Mouse (Mus musculus) adrenal gland, postnatal 36 days (tissue): ENCODE measurements at regions not wholly inside any gene's neighbourhood (a gene's known extent, or its start where the extent isn't known, plus 50 kb on each side); places are given as distances from the start of the nearest gene placed in this dataset.

Experiments
- DNase-seq, 2 experiments: peaks; one replicate each; pipeline ENCODE4 v3.0.0; 2021; ENCODE audit warnings: mixed read lengths in 1 of 2

DNA sequence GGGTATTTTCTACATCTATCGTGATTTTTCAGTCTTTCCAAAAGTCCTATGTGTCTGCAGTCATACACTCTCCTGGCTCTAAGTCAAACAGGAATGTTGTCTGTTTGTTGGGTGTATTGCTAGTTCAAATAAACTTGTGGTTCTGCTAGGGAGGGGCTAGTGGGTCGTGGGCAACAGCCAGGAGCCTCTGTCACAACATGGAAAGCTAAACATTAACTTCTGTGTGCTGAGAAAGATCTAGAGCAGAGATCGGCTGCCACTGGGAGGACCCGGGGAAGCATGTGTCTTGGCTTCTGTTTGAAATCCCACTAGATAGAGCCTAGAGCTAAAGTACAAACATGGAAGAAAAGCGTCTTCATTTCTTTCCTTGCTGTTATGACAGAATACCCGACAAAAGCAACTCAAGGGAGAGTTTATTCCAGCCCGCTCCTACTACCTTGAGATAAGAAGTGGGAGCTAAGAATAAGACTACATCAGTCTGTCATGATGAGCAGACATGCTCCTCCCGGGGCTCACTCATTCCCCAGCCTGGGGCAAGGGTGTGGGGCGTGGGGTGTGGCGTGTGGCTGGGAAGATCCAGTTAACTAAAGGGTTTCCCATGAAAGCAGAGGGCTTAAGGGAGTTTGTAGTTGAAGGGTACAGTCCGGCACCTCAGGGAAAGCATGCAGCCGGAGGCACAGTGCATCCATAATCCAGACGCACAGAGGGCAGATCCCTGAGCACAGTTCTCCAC lies 190.7 kb downstream of the Rybp start:
- no peak for DNase-seq

DNA sequence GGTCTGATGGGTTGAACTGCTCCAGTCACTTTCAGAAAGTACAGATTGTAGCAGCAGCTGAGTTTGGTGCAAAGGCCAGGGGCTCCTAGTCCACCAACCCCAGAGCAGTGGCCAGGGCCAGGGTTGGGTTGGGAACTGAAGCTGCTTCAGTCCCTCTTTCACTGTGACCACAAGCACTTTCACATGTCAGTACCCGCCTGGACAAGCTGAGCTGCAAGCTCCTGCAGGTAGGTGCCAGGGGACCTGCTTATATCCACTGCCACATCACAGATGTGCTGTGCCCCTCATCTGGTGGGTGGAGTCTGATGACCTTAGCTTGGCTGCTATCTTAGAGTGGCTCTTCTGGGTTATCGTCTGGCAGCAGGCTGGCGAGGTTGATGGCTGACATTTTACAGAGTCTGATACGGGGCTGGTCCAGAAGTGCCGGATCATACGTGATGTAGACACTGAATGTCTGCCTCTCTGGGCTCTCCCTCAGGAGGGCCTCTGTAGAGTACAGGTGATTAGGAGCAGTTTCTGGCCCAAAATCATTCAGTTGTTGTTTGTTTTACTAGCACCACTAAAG lies 192.6 kb downstream of the Rybp start:
- DNase-seq, result no peak

DNA sequence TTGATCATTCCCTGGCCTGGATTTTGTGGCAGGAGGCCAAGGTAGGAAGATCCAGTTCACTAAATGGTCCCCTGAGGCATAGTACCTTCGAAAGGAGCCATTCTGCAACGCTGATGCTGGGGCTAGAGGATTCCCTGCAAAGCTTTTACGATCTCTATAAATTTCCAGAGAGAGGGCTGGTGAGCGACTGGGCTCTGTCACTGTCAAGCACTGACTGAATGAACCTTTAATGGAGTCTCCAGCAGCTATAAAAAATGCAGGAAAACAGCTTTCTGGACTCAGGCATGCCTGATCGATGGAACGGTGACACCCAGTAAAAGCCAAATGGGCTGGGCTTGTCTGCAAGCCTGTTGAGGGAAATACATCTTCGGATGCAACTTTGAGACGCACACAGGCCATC lies 194.4 kb downstream of the Rybp start:
- DNase-seq, result no peak

DNA sequence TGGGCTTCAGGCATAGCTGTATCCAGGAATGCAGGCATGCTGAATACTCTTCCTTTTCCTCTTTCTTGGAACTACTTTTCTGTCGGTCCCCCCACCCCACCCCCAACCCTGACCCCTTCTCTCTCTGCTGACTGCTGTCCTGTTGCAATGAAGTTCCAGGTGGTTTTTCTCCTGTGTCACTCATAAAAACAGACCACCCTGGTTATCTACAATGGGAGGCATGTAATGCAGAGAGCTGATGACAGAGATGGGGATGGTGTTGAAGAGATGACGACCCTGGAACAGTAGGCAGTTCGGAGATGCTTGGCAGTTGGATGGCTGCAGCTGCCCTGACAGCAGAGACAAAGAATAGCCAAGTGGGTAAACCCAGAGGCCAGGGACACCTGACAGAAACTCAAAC lies 195.5 kb downstream of the Rybp start:
- DNase-seq, result no peak

DNA sequence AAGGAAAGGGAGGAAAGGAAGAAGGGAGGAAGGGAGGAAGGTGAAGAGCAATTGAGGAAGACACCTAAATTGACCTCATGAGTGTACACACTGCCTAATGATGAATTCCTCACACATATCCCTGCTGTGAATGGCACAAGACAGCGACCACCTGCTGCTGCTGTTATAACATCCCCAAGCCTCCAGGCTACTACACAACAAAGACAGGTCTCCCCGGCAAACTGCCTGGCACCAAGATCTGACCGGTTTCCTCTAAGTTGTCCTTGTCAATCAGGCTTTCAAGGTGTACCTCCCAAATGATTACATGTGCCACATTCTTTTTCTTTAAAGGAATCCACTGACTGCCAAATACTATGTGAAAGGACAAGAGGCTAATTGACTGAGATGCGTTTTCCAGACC lies 198.7 kb downstream of the Rybp start:
- DNase-seq, result no peak

DNA sequence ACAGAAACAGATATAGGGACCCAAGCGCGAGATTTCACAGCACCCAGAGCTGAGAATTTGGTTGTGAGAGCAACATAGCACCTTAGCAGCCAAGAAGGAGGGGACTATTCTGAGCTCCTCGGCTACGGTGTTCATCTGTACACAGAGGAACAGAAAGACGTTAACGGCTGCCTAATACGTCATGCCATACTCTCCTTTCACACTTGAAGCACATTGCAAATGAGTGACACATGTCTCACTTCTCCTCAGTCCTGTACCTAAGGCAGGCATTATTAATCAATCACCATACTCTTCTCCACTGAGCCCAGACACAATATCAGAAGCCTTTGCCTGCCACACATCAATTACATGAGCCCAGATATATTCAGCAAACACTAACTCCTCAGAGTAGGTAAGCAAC lies 200.5 kb downstream of the Rybp start:
- DNase-seq, result no peak

DNA sequence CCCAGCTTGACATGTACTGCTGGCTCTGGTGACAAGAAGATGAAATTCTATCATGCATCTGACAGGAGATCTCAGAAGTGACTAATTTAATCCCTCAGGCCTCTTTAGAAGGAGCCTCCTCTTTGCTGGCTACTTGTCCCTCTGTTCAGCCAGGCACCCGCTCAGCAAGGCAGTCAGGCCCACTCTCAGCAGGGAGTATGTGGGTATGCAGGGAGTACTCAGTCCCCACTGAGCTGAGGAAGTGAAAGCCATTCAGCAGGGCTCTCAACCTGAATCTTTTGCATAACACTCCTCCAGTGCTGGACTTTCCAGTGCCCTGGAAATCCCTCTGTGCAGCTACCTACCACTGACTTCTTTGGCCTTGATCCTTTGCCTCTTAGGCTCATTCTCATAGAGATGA lies 201.3 kb downstream of the Rybp start:
- DNase-seq, result no peak

DNA sequence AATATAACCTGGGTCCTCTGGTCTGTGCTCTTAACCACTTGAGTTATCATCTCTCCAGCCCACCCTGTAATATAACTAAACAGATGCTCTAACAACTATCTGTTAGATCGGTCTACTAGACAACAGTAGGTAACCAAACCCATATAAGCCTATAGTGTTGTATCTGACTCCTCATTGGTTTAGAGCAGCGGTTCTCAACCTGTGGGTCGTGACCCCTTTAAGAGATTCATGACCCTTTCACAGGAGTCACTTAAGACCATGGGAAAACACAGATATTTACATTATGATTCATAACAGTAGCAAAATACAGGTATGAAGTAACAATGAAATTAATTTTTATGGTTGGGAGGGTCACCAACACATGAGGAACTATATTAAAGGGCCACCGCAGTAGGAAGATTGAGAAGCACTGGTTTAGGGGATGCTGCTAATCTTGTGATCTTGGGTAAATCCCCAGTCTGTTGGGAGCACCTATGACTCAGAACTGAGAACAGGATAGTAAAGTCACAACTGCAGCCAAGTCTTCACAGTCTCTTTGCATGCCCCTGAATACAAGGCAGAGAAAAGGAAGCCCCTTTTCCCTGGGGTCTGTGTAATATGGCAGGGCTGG lies 203.3 kb downstream of the Rybp start:
- no peak for DNase-seq

DNA sequence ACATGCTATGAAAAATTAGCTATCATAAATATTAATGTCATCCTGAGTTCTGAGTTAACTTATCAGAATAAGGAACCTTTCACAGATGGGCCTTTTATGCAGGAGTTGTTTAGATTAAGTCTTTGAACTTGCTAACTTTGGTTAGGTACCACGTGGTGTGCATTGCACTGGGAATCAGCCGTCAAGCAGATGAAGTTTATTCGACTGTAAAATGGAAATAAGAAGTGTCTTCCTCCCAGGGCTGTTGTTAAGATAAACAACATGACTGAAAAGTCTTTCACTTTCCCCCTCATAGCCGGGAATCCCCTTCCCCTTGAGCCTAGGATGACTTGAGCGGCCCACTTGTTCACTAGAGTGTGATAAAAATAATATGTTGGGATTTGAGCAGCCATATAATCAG lies 204.2 kb downstream of the Rybp start:
- DNase-seq, result no peak

DNA sequence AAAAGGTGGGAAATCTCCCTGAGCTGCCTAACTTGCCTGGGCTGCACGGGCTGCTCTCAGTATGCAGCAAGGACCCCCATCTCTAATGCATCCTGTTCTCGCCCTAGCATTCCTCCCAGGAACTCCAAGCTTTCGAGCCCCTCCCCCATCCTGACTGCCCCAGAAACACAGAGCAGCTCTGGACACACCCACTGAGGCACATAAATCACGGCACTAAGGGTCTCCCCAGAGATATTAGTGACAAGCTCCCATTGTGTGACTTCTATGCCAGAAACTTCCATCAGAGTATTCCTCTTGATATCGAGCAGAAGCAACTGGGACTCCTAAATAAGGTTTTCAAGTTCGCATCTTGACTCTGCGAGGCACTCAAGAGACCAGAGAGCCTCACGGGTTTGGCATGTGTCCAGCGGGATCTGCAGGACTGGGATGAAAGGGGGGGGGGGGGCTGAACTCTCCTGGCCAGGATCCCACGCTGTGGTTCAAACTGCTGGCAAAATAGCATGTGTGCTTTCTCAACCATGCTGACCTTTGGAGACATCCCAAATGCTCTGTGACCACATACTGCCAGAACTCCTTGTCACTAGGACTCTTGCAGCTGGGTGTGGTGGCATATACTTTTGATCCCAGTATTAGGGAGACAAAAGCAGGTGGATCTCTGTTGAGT lies 212.5 kb downstream of the Rybp start:
- peak; percentile 78 to 79 for DNase-seq

DNA sequence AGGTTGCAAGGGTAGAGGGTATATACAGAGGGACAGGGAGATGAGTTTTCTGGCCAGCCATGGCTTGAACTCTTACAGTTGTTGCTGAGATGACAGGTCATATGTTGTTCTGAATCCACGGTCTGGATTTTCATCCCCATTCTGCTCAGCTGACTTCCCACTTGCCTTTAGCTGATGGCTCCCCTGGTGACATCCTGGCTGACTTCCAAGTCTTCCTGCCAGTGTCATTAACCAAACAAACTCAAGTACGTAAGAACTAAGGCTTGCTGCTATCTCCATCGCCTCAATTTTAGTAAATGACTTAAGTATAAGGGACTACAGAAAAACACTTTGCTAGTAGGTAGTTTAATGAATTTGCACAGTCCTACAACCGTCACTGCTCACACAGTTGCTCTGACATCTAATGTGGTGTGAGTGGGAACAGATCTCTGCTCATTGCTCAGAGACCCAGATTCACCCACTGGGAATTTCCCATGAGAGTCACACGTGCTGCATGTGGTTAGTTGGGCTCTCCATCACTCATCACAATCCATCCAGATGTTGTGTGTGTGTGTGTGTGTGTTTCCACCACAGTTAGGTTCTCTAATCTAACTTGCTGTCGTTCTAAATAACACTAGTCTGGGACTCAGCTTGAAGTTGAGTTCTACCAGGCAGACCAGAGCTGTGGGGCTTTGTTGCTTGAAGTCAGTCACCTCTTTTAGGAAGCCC lies 214.9 kb downstream of the Rybp start:
- peak in 1 of 2 experiments; percentile 15 for DNase-seq

DNA sequence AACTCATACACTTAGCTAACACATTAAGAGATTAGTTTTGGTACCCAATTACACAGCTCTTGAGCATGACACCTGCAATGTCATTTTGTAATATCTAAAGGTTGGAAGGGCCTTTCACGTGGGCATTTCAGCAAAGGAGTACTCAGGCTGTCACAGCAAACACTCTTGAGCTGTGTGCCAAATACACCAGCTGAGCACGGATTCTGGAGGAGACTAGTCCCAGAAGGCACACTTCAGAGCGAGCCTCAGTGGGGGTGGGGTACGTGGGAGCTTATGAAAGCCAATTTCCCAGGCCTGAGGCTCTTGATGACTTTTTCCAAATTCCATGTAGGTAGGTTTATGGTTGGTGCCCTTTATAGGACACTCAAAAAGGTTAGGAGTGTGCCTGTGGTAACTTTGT lies 218.1 kb downstream of the Rybp start:
- no peak for DNase-seq

DNA sequence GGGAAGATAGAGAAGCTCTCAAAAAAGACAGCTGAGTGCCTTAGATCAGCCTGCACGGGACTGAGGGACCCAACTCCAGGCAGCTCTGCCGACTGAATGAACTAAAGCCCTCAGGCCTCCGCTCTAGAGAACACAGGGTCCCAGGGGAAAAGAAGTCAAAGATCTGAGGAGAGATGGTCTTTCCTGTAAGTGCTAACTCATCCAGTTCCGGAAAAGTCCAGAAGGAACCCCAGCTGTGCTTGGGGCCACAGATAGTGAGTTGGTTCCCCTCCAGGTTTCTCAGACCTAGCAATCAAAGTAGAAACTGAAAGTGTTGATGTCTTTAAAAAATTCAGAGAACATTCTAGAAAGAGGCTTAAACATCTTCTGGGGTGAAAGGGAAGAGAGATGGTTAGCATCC lies 220.0 kb downstream of the Rybp start:
- no peak for DNase-seq

DNA sequence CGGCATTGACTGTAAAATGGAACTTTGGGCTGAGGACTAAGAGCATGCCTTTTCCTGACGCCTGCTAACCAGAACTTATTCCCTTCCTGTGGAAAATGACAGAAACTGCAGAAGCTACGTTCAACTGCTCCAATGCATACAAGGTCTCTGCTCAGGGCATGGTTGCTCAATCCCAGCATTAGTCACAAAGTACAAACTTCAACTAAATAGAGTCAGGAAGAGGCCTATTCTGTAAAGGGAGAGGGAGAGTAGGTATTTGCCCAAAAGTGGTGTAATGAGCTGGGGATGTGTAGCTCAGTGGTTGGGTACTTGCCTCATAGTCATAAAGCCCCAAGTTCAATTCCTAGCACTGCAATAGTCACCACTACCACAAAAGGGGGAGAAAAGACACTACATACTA lies 221.7 kb downstream of the Rybp start:
- no peak for DNase-seq

DNA sequence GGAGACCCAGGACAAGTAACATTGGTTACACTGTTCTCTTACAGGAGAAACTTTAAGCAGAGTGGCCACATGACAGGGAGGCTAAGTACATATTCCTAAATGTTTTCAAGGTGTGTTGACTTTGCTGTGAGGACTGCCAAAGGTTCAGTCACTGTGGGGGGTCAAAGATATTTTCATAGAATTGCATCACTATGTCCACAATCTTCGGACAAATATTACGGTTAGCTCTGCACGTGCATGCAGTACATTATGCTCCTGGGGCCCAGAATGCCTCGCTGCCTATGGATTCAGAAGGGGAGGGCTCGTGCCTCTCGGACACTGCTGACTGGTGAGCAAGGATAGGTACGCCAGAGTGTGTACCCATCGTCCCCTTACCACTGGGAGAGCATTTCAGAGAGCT lies 224.3 kb downstream of the Rybp start:
- DNase-seq, result no peak

DNA sequence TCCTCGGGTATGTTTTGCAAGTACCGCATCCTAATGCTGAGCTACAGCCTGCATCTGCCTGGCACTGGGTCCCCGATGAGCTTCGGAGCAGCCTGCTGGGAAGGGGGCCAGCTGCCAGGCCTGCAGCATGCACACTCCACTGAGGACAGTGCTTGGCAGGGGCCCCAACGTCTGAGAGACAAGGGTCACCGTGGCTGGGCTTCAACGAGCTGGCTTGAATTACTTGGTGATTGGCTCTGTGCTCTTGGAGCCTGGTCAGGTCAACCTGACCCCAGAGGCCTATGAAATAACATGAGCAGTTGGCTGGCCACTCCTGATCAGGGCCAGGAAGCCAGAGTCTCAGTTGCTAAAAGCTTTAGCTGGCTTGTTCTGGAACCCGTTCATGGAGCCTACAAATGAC lies 227.5 kb downstream of the Rybp start:
- peak; percentile 39 to 77 for DNase-seq

DNA sequence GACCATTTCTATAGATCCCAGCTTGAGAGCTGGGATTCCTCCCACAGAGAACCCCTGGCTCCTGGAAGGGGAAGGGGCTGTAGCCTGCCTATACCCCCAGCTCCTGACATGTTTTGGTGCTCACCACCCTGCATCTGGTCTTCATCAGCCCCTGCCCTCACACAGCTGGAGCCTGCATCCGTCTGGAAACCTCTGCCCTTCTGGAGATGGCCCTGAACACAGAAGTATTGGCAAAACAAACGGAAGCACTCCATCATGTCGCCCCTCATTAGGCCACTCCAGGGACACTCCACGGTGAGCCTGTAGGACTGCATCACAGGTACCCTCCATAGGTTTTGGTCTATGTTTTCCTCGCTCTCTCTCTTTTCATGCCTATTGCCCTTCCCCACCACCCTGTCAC lies 231.3 kb downstream of the Rybp start:
- DNase-seq, result no peak

DNA sequence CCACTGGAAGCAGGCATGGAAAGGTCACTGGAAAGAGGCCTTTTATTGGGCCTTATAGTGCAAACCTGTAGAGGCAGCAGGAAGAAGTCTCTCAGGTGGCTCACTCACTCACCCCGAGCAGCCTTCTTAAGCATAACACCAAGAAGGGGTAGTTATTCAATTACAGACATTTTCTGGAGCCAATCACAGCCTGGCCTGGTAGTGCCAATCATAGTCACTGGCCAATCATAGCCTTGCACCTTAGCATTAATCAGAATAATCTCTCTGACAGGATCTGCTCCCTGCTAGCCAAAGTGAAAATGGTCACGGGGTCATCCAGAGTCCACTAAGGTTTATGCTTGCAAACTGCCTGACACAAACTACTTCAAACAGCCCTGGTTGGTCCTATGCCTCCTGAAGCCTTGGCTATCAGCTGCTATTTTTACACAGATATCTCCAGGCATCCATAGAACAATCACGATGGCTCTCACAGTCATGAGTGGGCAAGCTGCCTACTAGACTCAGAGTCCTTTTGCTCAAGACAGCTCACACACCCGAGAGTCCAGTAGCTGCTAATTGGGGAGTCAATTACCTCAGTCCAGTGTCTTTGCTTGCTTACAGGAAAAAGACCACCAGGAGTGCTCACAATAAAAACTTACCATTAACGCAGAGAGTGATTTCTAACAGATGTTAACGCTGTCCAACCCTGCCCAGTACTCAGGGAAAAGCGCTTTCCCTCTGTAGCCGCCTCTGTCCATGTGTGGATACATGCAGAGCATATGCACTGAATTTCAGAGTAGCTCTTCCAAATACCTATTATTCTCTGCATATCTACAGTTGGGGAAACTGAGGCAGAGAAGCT lies 234.1 kb downstream of the Rybp start:
- no peak for DNase-seq

DNA sequence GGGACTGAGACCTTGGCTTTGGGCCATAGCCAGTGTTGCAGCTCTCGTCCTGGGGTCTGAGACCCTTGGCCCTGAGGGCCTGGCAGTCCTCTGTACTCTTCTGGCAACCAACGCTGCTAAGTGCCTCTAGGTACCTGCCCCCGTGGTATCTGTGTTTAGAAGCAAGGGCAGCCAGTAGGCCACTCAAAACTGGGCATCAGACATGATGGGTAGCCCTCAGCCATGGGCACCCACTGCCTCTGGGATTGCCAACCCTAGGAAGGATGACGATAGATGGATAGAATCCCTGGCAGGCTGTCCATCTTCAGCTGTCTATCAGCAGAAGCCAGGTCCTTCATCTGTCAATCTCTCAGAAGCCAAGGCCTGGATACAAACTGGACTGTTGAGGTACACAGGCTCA lies 234.9 kb downstream of the Rybp start:
- DNase-seq, result no peak

DNA sequence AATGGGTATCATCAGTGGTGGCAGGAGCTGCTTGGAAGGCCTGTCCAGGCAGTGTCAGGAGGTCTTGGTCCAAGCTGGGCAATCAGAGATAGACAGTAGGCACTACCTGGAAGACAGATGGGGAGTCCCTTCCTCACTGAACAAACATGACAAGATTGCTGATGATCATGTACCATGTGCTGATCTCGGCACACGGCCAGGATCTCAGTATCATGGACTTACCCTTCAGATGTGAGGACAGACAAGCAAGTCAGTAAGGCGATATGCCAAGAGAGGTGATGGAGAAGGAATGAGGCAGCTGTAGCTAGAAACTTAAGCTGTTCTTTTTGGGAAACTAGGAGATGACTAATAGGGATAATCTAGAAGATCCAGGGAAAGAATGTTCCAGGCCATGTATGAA lies 238.2 kb downstream of the Rybp start:
- no peak for DNase-seq

DNA sequence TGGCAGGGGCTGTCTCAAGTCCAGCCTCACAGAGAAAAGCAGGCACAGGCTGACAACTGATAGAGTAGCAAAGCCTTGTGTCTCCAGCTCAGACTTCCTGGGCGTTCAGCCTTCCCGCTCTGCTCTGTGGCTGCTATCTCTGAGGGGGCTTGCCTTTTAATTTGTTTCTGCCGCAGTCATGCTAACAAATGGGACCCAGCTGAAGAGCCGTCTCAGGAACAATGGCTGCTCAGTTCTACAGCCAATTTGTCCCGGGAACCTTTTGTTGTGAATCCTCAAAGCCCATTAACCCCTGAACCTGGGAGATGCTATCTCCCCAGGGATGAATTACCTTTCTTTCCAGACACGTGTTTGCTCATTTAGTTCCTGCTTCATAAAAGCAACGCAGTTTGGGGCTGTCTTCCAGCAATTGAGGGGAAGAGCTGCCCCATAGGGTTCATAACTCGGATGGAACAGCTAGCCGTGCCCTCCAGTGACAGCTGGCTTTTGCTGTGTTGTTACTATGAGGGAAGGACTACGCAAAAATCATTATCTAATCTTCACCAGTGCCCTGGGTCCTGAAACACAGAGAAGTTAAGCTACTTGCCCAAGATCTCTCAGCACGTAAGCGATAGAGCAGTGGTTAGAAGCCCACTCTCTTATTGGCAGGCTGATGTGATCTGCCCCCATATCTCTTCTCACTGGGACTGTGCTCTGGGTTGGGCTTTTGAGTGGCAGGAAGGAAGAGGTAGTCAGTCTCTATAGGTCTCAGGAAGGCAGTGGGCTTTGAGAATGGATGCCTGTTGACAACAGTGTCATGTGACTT lies 240.9 kb downstream of the Rybp start:
- DNase-seq, result no peak
